Mouse (Mus musculus) layer of hippocampus, postnatal 14 days (tissue): Measurements from ENCODE around the gene Traf4. TPM values are rescaled to one million over a fixed set of nuclear protein-coding genes. Genes with fewer than 3 reads are reported as not detected.

Experiments
- DNase-seq, 2 experiments: peaks; one replicate each; pipeline ENCODE4 v3.0.0; 2021 to 2022; ENCODE audit warnings: low spot score in 2 of 2, mixed read lengths in 1 of 2
- total RNA-seq, 2 experiments: library from RNA; stranded (reverse); gene quantifications; 2 replicates each; pipeline ENCODE4 v1.2.3; 2021

Traf4 gene
- total RNA-seq, 2 experiments from 2014 or later: 33.8 to 34.9 TPM

- no peak for DNase-seq
Measured at GRCm38 (mm10) chr11:78167257-78167959, 2.0 kb upstream of the Traf4 start.

GRCm38 (mm10) chr11:78166640-78167039 is 1.3 kb upstream of the Traf4 start:
- DNase-seq: no peak

GRCm38 (mm10) chr11:78166161-78166560 is 772 bp upstream of the Traf4 start:
- DNase-seq: no peak

GRCm38 (mm10) chr11:78165761-78166109 is 346 bp upstream of the Traf4 start:
- DNase-seq: no peak

GRCm38 (mm10) chr11:78164604-78164923 is 825 bp downstream of the Traf4 start:
- DNase-seq: no peak

GRCm38 (mm10) chr11:78163681-78164603 is 1.4 kb downstream of the Traf4 start:
- peak in 1 of 2 experiments; percentile 53 for DNase-seq

GRCm38 (mm10) chr11:78163045-78163444 is 2.3 kb downstream of the Traf4 start:
- no peak for DNase-seq

- DNase-seq: peak in 1 of 2 experiments; percentile 82
Measured at GRCm38 (mm10) chr11:78162504-78162903, 2.9 kb downstream of the Traf4 start.

GRCm38 (mm10) chr11:78161968-78162367 is 3.4 kb downstream of the Traf4 start:
- peak in 1 of 2 experiments; percentile 69 for DNase-seq

- DNase-seq: no peak
Measured at GRCm38 (mm10) chr11:78161169-78161568, 4.2 kb downstream of the Traf4 start.

- DNase-seq: no peak
Measured at GRCm38 (mm10) chr11:78160675-78161074, 4.7 kb downstream of the Traf4 start.

GRCm38 (mm10) chr11:78160171-78160570 is 5.2 kb downstream of the Traf4 start:
- DNase-seq: no peak

GRCm38 (mm10) chr11:78159557-78159956 is 5.8 kb downstream of the Traf4 start:
- no peak for DNase-seq

- DNase-seq: peak; percentile 81 to 88
Measured at GRCm38 (mm10) chr11:78159096-78159495, 6.3 kb downstream of the Traf4 start.

GRCm38 (mm10) chr11:78156156-78156699 is 9.2 kb downstream of the Traf4 start:
- DNase-seq: no peak

GRCm38 (mm10) chr11:78155674-78156073 is 9.7 kb downstream of the Traf4 start:
- DNase-seq: no peak

GRCm38 (mm10) chr11:78153778-78154177 is 11.6 kb downstream of the Traf4 start:
- DNase-seq: no peak

- DNase-seq: peak; percentile 83 to 95
Measured at GRCm38 (mm10) chr11:78152299-78153231, 12.8 kb downstream of the Traf4 start.

- no peak for DNase-seq
Measured at GRCm38 (mm10) chr11:78151161-78151560, 14.2 kb downstream of the Traf4 start.

GRCm38 (mm10) chr11:78146707-78147543 is 18.5 kb downstream of the Traf4 start:
- no peak for DNase-seq
